Mouse (Mus musculus): Measurements from ENCODE around the gene 1600014C23Rik.

Gene 1600014C23Rik

GRCm38 (mm10) chr17:45733735-45734301 is at the start of gene 1600014C23Rik:
Gene 1600014C23Rik (minus strand): TSS chr17:45733844.
- peak; percentile 82 to 83 for DNase-seq (ENCODE audit: low spot score in 2 of 2)

GRCm38 (mm10) chr17:45778446-45778845 is 44.8 kb upstream of the 1600014C23Rik start:
- DNase-seq (ENCODE audit: low spot score in 2 of 2): no peak

GRCm38 (mm10) chr17:45777431-45777830 is 43.8 kb upstream of the 1600014C23Rik start:
- DNase-seq (ENCODE audit: low spot score in 2 of 2): no peak

GRCm38 (mm10) chr17:45776185-45776584 is 42.5 kb upstream of the 1600014C23Rik start:
- no peak for DNase-seq (ENCODE audit: low spot score in 2 of 2)

- no peak for DNase-seq (ENCODE audit: low spot score in 2 of 2)
Observed at GRCm38 (mm10) chr17:45775468-45775867, 41.8 kb upstream of the 1600014C23Rik start.

GRCm38 (mm10) chr17:45772566-45772965 is 38.9 kb upstream of the 1600014C23Rik start:
- DNase-seq (ENCODE audit: low spot score in 2 of 2): no peak

GRCm38 (mm10) chr17:45772096-45772495 is 38.5 kb upstream of the 1600014C23Rik start:
- no peak for DNase-seq (ENCODE audit: low spot score in 2 of 2)

- no peak for DNase-seq (ENCODE audit: low spot score in 2 of 2)
Observed at GRCm38 (mm10) chr17:45770441-45770840, 36.8 kb upstream of the 1600014C23Rik start.

GRCm38 (mm10) chr17:45769821-45770220 is 36.2 kb upstream of the 1600014C23Rik start:
- DNase-seq (ENCODE audit: low spot score in 2 of 2): no peak

- no peak for DNase-seq (ENCODE audit: low spot score in 2 of 2)
Observed at GRCm38 (mm10) chr17:45767536-45768146, 34.0 kb upstream of the 1600014C23Rik start.

GRCm38 (mm10) chr17:45766735-45767535 is 33.3 kb upstream of the 1600014C23Rik start:
- peak; percentile 80 to 90 for DNase-seq (ENCODE audit: low spot score in 2 of 2)

- no peak for DNase-seq (ENCODE audit: low spot score in 2 of 2)
Observed at GRCm38 (mm10) chr17:45765914-45766313, 32.3 kb upstream of the 1600014C23Rik start.

- no peak for DNase-seq (ENCODE audit: low spot score in 2 of 2)
Observed at GRCm38 (mm10) chr17:45763188-45763587, 29.5 kb upstream of the 1600014C23Rik start.

- DNase-seq (ENCODE audit: low spot score in 2 of 2): no peak
Observed at GRCm38 (mm10) chr17:45761902-45762301, 28.3 kb upstream of the 1600014C23Rik start.

GRCm38 (mm10) chr17:45760965-45761645 is 27.5 kb upstream of the 1600014C23Rik start:
- peak in 1 of 2 experiments; percentile 45 for DNase-seq (ENCODE audit: low spot score in 2 of 2)

- no peak for DNase-seq (ENCODE audit: low spot score in 2 of 2)
Observed at GRCm38 (mm10) chr17:45759751-45760150, 26.1 kb upstream of the 1600014C23Rik start.

GRCm38 (mm10) chr17:45758808-45759207 is 25.2 kb upstream of the 1600014C23Rik start:
- no peak for DNase-seq (ENCODE audit: low spot score in 2 of 2)

GRCm38 (mm10) chr17:45757932-45758331 is 24.3 kb upstream of the 1600014C23Rik start:
- no peak for DNase-seq (ENCODE audit: low spot score in 2 of 2)

- DNase-seq (ENCODE audit: low spot score in 2 of 2): no peak
Observed at GRCm38 (mm10) chr17:45756831-45757230, 23.2 kb upstream of the 1600014C23Rik start.

GRCm38 (mm10) chr17:45756391-45756790 is 22.7 kb upstream of the 1600014C23Rik start:
- no peak for DNase-seq (ENCODE audit: low spot score in 2 of 2)

- DNase-seq (ENCODE audit: low spot score in 2 of 2): peak; percentile 86 to 87
Observed at GRCm38 (mm10) chr17:45754186-45754862, 20.7 kb upstream of the 1600014C23Rik start.
